Mouse (Mus musculus): ENCODE results near the gene Tmod1. TPM values are rescaled to one million over a fixed set of nuclear protein-coding genes. Genes with fewer than 3 reads are reported as not detected.

Gene Tmod1
- polyA plus RNA-seq, 1 experiment, result 22.3 TPM

- TF ChIP-seq CTCF (IDR thresholded peaks at IDR 0.05; ENCODE audit: insufficient read depth, low read length) (no peak), POLR2A (IDR thresholded peaks at IDR 0.05; ENCODE audit: borderline replicate concordance, extremely low read depth, low read depth, low read length) (no peak)
- no peak for DNase-seq
- Histone ChIP-seq H3K4me3 (replicated peaks; ENCODE audit: extremely low read depth, low read depth, low read length) (no peak overlapping the region), H3K4me1 (ENCODE audit: control insufficient read depth, insufficient read depth, low read length) (no peaks in the 10 kb centered on the region; the same call in 1 of the 2 replicates)
- WGBS, result 62% methylated on average over 4 of the region's 4 CpGs
These were observed 9.2 kb downstream of the Tmod1 start for GRCm38 (mm10) chr4:46047971-46048370.

- DNase-seq, result no peak
- 82% methylated on average over 7 of the region's 7 CpGs for WGBS
- Histone ChIP-seq H3K4me3 (replicated peaks; ENCODE audit: extremely low read depth, low read depth, low read length) (no peak overlapping the region), H3K4me1 (ENCODE audit: control insufficient read depth, insufficient read depth, low read length) (no peaks in the 10 kb centered on the region; the same call in 1 of the 2 replicates)
- TF ChIP-seq POLR2A (IDR thresholded peaks at IDR 0.05; ENCODE audit: borderline replicate concordance, extremely low read depth, low read depth, low read length) (no peak), CTCF (IDR thresholded peaks at IDR 0.05; ENCODE audit: insufficient read depth, low read length) (no peak)
These were observed 9.7 kb downstream of the Tmod1 start for GRCm38 (mm10) chr4:46048418-46048817.

GRCm38 (mm10) chr4:46053323-46054107 is 14.8 kb downstream of the Tmod1 start:
- 73% methylated on average over 9 of the region's 9 CpGs for WGBS
- no peak for DNase-seq
- H3K4me1 ChIP-seq (ENCODE audit: control insufficient read depth, insufficient read depth, low read length), result no peaks in the 10 kb centered on the region; the same call in 1 of the 2 replicates
- TF ChIP-seq POLR2A (IDR thresholded peaks at IDR 0.05; ENCODE audit: borderline replicate concordance, extremely low read depth, low read depth, low read length) (no peak), CTCF (IDR thresholded peaks at IDR 0.05; ENCODE audit: insufficient read depth, low read length) (no peak)
- H3K4me3 ChIP-seq (replicated peaks; ENCODE audit: extremely low read depth, low read depth, low read length), result no peak overlapping the region

DNA sequence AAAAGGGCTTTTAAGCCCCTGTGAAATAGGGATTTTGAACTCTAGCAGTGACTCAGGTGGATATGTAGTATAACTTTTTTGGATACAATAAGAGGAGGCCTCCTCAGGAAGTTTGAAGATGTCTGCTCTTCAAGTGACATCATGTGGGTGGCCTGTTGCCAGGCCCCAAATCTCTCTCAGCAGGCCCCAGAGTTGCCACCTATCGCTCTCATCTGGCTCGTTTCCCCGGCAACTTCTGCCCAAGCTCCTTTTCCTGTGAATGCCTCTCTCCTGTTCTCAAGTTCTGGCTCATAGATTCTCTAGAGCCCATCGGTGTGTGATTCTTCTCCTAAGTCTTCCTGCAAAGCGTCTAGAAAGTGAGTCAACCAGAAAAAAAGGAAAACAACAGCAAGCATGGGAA is 17.4 kb downstream of the Tmod1 start:
- whole genome bisulfite sequencing, result 73% methylated on average over 5 of the region's 5 CpGs
- no peaks in the 10 kb centered on the region; the same call in 1 of the 2 replicates for H3K4me1 ChIP-seq (ENCODE audit: control insufficient read depth, insufficient read depth, low read length)
- H3K4me3 ChIP-seq (replicated peaks; ENCODE audit: extremely low read depth, low read depth, low read length), result no peak overlapping the region
- DNase-seq, result no peak
- TF ChIP-seq CTCF (IDR thresholded peaks at IDR 0.05; ENCODE audit: insufficient read depth, low read length) (no peak), POLR2A (IDR thresholded peaks at IDR 0.05; ENCODE audit: borderline replicate concordance, extremely low read depth, low read depth, low read length) (no peak)

DNA sequence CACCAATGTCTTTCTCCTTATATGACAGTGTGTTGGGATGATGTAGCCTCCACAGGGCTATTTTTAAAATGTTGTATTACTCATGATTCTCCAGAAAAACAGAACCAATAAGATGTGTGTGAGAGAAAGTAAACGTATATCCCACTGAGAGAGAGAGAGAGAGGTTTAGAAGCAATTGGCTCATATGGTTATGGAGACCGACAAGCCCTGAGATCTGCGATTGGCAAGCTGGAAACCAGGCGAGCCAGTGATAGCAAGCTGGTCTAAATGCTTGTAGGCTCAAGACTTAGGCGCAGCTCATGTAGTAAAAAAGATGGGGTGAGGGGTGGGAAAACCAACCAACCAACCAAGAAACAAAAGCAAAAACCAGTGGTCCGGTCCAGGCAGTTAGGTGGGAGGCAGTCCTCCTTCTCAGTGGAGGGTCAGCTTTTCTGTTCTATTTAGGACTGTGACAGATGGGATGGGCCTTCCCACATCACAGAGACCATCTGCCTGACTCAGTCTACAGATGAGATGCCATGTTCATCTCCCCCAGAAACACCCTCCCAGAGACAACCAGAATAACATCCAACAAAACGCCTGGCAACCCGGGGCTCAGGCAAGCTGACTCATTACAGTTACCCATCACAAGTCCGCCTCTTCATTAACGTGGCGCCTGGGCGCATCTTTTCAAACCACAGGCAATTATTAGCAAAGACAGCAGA is 22.7 kb downstream of the Tmod1 start:
- Histone ChIP-seq H3K4me3 (replicated peaks; ENCODE audit: extremely low read depth, low read depth, low read length) (no peak overlapping the region), H3K4me1 (ENCODE audit: control insufficient read depth, insufficient read depth, low read length) (peaks cover 2% of the 10 kb centered on the region)
- TF ChIP-seq CTCF (IDR thresholded peaks at IDR 0.05; ENCODE audit: insufficient read depth, low read length) (no peak), POLR2A (IDR thresholded peaks at IDR 0.05; ENCODE audit: borderline replicate concordance, extremely low read depth, low read depth, low read length) (no peak)
- 87% methylated on average over 12 of the region's 12 CpGs for WGBS
- no peak for DNase-seq

GRCm38 (mm10) chr4:46063841-46064240 is 25.1 kb downstream of the Tmod1 start:
- DNase-seq, result peak; percentile 18
- TF ChIP-seq POLR2A (IDR thresholded peaks at IDR 0.05; ENCODE audit: borderline replicate concordance, extremely low read depth, low read depth, low read length) (no peak), CTCF (IDR thresholded peaks at IDR 0.05; ENCODE audit: insufficient read depth, low read length) (no peak)
- Histone ChIP-seq H3K4me3 (replicated peaks; ENCODE audit: extremely low read depth, low read depth, low read length) (no peak overlapping the region), H3K4me1 (ENCODE audit: control insufficient read depth, insufficient read depth, low read length) (peaks cover 2% of the 10 kb centered on the region)
- 75% methylated on average over 4 of the region's 4 CpGs for WGBS

DNA sequence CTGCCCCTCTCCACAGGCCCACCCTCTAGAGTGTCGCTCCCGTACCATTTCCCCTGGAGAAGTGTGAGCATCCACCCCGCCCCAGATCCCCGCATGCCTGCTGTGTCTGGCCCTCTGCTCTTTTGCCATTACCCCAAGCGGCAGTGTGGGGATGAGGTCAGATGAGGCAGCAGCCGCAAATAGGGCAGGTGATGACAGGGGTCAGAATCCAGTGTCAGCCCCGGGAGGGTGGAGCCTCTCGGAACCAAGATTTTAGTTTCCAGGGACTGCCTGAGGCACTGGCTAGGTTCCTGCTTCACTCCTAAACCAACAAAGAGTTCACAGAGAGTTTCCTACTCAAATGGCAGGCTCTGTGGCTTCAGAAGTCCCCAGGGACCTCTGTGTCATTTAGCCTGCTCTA is 25.5 kb downstream of the Tmod1 start:
- no peak for DNase-seq
- no peak for TF ChIP-seq POLR2A (IDR thresholded peaks at IDR 0.05; ENCODE audit: borderline replicate concordance, extremely low read depth, low read depth, low read length)
- no peak for TF ChIP-seq CTCF (IDR thresholded peaks at IDR 0.05; ENCODE audit: insufficient read depth, low read length)
- Histone ChIP-seq H3K4me1 (ENCODE audit: control insufficient read depth, insufficient read depth, low read length) (peaks cover 2% of the 10 kb centered on the region), H3K4me3 (replicated peaks; ENCODE audit: extremely low read depth, low read depth, low read length) (no peak overlapping the region)
- 43% methylated on average over 8 of the region's 8 CpGs for WGBS

DNA sequence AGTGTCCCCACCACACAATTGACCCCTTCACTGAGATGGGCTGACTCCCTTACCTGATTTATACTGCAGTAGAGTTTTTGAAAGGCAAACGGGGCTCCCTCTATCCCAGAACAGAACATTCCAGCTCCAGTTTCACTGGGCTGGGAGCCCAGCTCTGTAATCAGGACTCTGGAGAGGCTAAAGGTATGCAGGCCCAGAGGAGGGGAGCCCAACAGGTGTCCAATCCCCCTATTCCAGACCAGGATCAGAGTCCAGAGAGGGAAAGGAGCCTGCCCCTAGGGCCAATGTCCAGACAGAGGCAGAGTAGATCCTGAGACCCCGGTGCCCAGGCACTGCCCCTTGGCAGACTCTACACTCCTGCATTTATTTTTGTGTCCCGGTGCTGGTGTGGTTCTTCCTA is 26.2 kb downstream of the Tmod1 start:
- peak; percentile 72 for DNase-seq

GRCm38 (mm10) chr4:46065695-46066340 is 27.1 kb downstream of the Tmod1 start:
- 42% methylated on average over 8 of the region's 8 CpGs for WGBS
- TF ChIP-seq CTCF (IDR thresholded peaks at IDR 0.05; ENCODE audit: insufficient read depth, low read length), result no peak
- peak; percentile 39; the same call in 1 of the 2 replicates for TF ChIP-seq POLR2A (IDR thresholded peaks at IDR 0.05; ENCODE audit: borderline replicate concordance, extremely low read depth, low read depth, low read length)
- Histone ChIP-seq H3K4me3 (replicated peaks; ENCODE audit: extremely low read depth, low read depth, low read length) (no peak overlapping the region), H3K4me1 (ENCODE audit: control insufficient read depth, insufficient read depth, low read length) (peaks cover 2% of the 10 kb centered on the region)
- DNase-seq, result peak; percentile 60

More for the DNA sequence above, 26.2 kb downstream of the Tmod1 start:
- TF ChIP-seq POLR2A (IDR thresholded peaks at IDR 0.05; ENCODE audit: borderline replicate concordance, extremely low read depth, low read depth, low read length) (no peak), CTCF (IDR thresholded peaks at IDR 0.05; ENCODE audit: insufficient read depth, low read length) (no peak)
- H3K4me3 ChIP-seq (replicated peaks; ENCODE audit: extremely low read depth, low read depth, low read length), result no peak overlapping the region
- 57% methylated on average over 3 of the region's 3 CpGs for WGBS
- peaks cover 2% of the 10 kb centered on the region for H3K4me1 ChIP-seq (ENCODE audit: control insufficient read depth, insufficient read depth, low read length)

Data from lung, adult 2 months (tissue).